8 mouse cellular contexts compared by ENCODE assay signal in genomic region chrX:142540264-142540663, GRCm38 (mm10).
A peak's percentile ranks its signal among the peaks of the same experiment; 100 is the strongest.
DNase-seq lines count a peak whose midpoint lies in the region; ATAC-seq lines count a peak whose summit lies in the region.

No protein-coding gene starts in this region.

- peak; percentile 6 to 31 for DNase-seq in CD8-positive naive resting alpha-beta T cell, adult 2 months (ENCODE audit: low read depth in 2 of 2, low spot score in 2 of 2)
- DNase-seq in adrenal gland, postnatal 25 days: peak; percentile 18
- DNase-seq in heart, embryonic 10.5 days (ENCODE audit: low spot score): peak; percentile 77
- peak; percentile 61 for DNase-seq in kidney, adult 9 months
- DNase-seq in liver, embryonic 13.5 days: peak; percentile 18
- DNase-seq in neural tube, embryonic 11.5 days (ENCODE audit: low spot score): peak; percentile 73
- DNase-seq in testis, postnatal 10 days (ENCODE audit: low spot score): peak; percentile 54

- peaks cover 8% of the 10 kb centered on the region; the same call in 1 of the 2 replicates for H3K27me3 ChIP-seq in embryonic facial prominence, embryonic 12.5 days
- H3K27me3 ChIP-seq in heart, embryonic 10.5 days (ENCODE audit: insufficient read depth, poor library complexity, severe bottlenecking): no peaks in the 10 kb centered on the region
- no peaks in the 10 kb centered on the region for H3K27me3 ChIP-seq in liver, embryonic 13.5 days
- H3K27me3 ChIP-seq in neural tube, embryonic 11.5 days (ENCODE audit: control insufficient read depth, insufficient read depth, low read length): no peaks in the 10 kb centered on the region

- ATAC-seq in embryonic facial prominence, embryonic 12.5 days (ENCODE audit: insufficient number of reproducible peaks, insufficient read depth, low FRiP score, low TSS enrichment): peak; percentile 28; the same call in 1 of the 2 replicates
- no peak for ATAC-seq in liver, embryonic 13.5 days (ENCODE audit: low read depth)
- peak; percentile 58; the same call in 1 of the 2 replicates for ATAC-seq in neural tube, embryonic 11.5 days (ENCODE audit: insufficient read depth, low FRiP score, low TSS enrichment)

- no peak overlapping the region for H3K4me3 ChIP-seq in embryonic facial prominence, embryonic 12.5 days
- no peak overlapping the region for H3K4me3 ChIP-seq in heart, embryonic 10.5 days
- no peak overlapping the region for H3K4me3 ChIP-seq in liver, embryonic 13.5 days (replicated peaks)
- H3K4me3 ChIP-seq in neural tube, embryonic 11.5 days (ENCODE audit: low read depth, low read length): no peak overlapping the region

- no peak overlapping the region for H3K27ac ChIP-seq in embryonic facial prominence, embryonic 12.5 days
- H3K27ac ChIP-seq in heart, embryonic 10.5 days: no peak overlapping the region
- H3K27ac ChIP-seq in liver, embryonic 13.5 days: no peak overlapping the region
- H3K27ac ChIP-seq in neural tube, embryonic 11.5 days (ENCODE audit: low read depth, low read length): no peak overlapping the region

- no peak overlapping the region for H3K9ac ChIP-seq in embryonic facial prominence, embryonic 12.5 days
- H3K9ac ChIP-seq in liver, embryonic 13.5 days: no peak overlapping the region
- H3K9ac ChIP-seq in neural tube, embryonic 11.5 days (ENCODE audit: low read length): no peak overlapping the region

- no peak overlapping the region for H3K4me2 ChIP-seq in embryonic facial prominence, embryonic 12.5 days (replicated peaks)
- H3K4me2 ChIP-seq in liver, embryonic 13.5 days: no peak overlapping the region
- H3K4me2 ChIP-seq in neural tube, embryonic 11.5 days (ENCODE audit: low read depth): no peak overlapping the region

- WGBS in embryonic facial prominence, embryonic 12.5 days: 11% methylated on average over 7 of the region's 7 CpGs
- 18% methylated on average over 7 of the region's 7 CpGs for WGBS in heart, embryonic 10.5 days
- 7% methylated on average over 7 of the region's 7 CpGs for WGBS in liver, embryonic 13.5 days (ENCODE audit: insufficient replicate concordance)
- WGBS in neural tube, embryonic 11.5 days: 15% methylated on average over 7 of the region's 7 CpGs

- no peaks in the 10 kb centered on the region for H3K9me3 ChIP-seq in embryonic facial prominence, embryonic 12.5 days
- H3K9me3 ChIP-seq in heart, embryonic 10.5 days: no peaks in the 10 kb centered on the region
- H3K9me3 ChIP-seq in liver, embryonic 13.5 days (replicated peaks): no peaks in the 10 kb centered on the region
- no peaks in the 10 kb centered on the region for H3K9me3 ChIP-seq in neural tube, embryonic 11.5 days (ENCODE audit: control insufficient read depth, low read length)

- no peaks in the 10 kb centered on the region for H3K36me3 ChIP-seq in embryonic facial prominence, embryonic 12.5 days
- no peaks in the 10 kb centered on the region for H3K36me3 ChIP-seq in heart, embryonic 10.5 days
- H3K36me3 ChIP-seq in liver, embryonic 13.5 days: no peaks in the 10 kb centered on the region
- no peaks in the 10 kb centered on the region for H3K36me3 ChIP-seq in neural tube, embryonic 11.5 days (ENCODE audit: control insufficient read depth, insufficient read depth, low read length)

- no peaks in the 10 kb centered on the region for H3K4me1 ChIP-seq in embryonic facial prominence, embryonic 12.5 days
- H3K4me1 ChIP-seq in heart, embryonic 10.5 days: no peaks in the 10 kb centered on the region
- peaks cover 7% of the 10 kb centered on the region; the same call in 1 of the 2 replicates for H3K4me1 ChIP-seq in liver, embryonic 13.5 days (replicated peaks)
- H3K4me1 ChIP-seq in neural tube, embryonic 11.5 days (ENCODE audit: control insufficient read depth, insufficient read depth, low read length): no peaks in the 10 kb centered on the region

Comparison
In these comparisons a context has a peak if more than half of its experiments do, and no peak if none do; other contexts are left out.
1. DNase-seq: peak in every context shown above with its lines; median percentile 77 in heart, embryonic 10.5 days; 73 in neural tube, embryonic 11.5 days; 61 in kidney, adult 9 months; 54 in testis, postnatal 10 days; 18 in CD8-positive naive resting alpha-beta T cell, adult 2 months; 18 in adrenal gland, postnatal 25 days; 18 in liver, embryonic 13.5 days.